Mouse (Mus musculus) cerebellum, postnatal 36 days (tissue): ENCODE measurements at regions not wholly inside any gene's neighbourhood (a gene's known extent, or its start where the extent isn't known, plus 50 kb on each side); places are given as distances from the start of the nearest gene placed in this dataset.

Source experiments
- DNase-seq, 2 experiments: peaks; one replicate each; pipeline ENCODE4 v3.0.0; 2021 to 2022; ENCODE audit warnings: mixed read lengths in 2 of 2

GRCm38 (mm10) chr6:60217840-60218239 is 611.8 kb downstream of the Snca start:
- no peak for DNase-seq

- DNase-seq: peak; percentile 2 to 4
These were observed 628.1 kb downstream of the Snca start for GRCm38 (mm10) chr6:60201548-60201947.
